Mouse (Mus musculus): ENCODE results near the gene Ccrl2.

DNA sequence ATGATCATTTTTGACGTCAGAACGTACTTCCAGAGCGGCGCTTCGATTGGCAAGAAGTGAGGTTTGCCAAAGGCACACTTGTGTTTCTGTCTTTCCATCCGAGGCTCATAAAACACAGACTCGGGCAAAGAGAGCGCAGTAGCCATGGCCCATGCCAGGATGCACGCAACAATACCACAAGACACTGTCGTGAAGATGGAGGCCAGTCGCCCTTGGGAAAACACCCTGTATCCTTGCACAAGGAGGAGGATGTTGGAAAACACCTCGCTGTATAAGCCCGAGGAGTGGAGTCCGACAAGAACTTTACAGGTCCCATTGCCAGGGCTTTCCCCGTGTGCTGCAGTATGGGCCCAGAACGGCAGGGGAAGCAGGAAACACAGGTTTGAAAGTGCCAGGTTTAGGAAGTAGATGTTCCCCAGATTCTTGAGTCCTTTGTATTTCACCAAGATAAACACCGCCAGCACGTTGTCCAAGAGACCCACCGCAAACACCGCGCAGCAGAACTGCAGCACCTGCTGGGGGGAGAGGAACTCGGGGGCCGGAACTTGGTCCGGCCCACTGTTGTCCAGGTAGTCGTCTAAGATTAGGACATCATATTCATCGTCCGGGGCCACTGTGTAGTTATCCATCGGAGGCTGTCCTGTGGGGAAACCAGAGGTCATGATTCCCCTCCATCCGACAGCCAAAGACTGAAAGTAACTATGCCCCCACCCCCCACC is 1.4 kb downstream of the Ccrl2 start:
- TF ChIP-seq CTCF (IDR thresholded peaks at IDR 0.05; ENCODE audit: control insufficient read depth, insufficient read depth, insufficient replicate concordance, low read depth, low read length) (no peak), POLR2A (IDR thresholded peaks at IDR 0.05; ENCODE audit: control insufficient read depth, low read depth, low read length) (no peak)
